Mouse (Mus musculus): ENCODE measurements around the gene Cab39. TPM values are rescaled to one million over a fixed set of nuclear protein-coding genes. Genes with fewer than 3 reads are reported as not detected.
"Not testable (repeated sequence)": the region's sequence is repeated elsewhere in the genome, so short reads cannot be mapped to it uniquely, and the experiment has no call there.

Gene Cab39
- total RNA-seq, 2 experiments from 2014 or later: 134 to 144 TPM

- intact Hi-C loops (cut with DNase I): no loop called here
Observed at GRCm38 (mm10) chr1:85779428-85780180, 13.6 kb upstream of the Cab39 start.

GRCm38 (mm10) chr1:85790565-85790964, 2.7 kb upstream of the Cab39 start:
- intact Hi-C loops (cut with DNase I): no loop called here
- DNase-seq: no peak

More at GRCm38 (mm10) chr1:85779428-85780180, 13.6 kb upstream of the Cab39 start:
- DNase-seq: no peak

DNA sequence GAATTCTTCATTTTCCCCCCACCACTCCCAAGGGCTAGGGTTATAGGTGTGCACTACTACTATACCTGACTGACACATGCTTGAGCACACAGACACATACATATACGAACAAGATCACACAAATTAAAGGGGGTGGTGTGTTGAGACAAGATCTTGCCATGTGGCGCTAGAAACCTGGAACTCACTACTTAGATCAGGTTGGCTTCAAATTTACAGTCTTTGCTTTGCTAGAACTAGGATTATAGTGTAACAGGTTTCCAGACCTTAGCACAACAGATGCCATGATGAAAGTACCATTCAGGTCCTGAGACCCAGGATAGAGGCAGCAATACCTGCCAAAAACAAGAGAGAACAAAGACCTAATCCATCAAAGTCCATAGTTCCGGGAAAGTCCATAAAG, 1.8 kb upstream of the Cab39 start:
- DNase-seq: no peak
- intact Hi-C loops (cut with DNase I): no loop called here

DNA sequence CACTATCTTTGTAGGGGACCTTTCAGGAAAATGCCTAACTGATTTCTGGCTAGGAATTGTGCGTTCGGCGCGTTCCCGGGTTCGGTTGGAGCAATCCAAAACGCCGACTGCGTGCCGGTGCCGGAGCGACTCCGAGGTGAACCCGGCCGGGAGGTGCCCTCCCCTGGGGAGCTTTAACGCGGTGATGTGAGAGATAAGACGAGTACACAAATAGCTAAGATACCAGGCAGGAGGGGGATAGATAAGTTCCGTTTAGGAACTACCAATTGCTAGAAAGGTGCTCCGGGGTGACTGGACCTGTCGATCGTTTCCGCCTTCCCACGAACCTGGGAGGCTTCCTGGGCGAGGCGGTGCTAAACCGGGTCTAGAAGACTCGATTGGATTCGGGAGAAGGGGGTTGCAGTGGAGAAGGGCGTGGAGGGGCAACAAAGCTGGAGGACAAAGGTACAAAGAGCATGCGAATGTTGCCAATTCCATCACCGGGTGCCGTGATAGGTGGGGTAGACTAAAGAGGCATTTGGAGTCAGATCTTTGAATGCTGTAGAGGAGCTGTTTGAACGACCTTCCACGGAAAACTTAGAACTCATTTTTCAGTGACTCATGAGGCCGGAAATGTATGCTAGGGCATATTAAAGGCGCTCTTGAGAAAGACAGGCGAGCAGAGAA, 998 bp downstream of the Cab39 start:
- intact Hi-C loops (cut with DNase I): no loop called here
- DNase-seq: peak; percentile 17

DNA sequence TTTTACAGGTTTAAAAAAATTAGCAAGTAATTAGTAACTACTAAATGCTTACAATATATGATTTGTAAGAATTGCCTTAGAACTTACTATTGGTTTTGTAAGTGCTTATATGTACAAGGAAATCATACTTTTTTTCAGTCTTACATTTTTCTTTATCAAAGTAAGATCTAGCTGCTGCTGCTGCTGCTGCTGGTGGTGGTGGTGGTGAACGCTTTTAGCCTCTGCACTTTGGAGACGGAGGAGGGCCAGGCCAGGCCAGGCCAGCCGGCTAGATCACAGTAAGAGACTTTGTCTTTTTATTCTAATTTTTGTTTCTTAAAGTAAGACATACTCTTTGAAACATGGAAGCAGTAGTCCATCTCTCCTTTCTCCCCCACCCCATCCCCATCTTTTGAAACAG, 2.0 kb downstream of the Cab39 start:
- intact Hi-C loops (cut with DNase I): no loop called here
- DNase-seq: no peak

GRCm38 (mm10) chr1:85799776-85800175, 6.5 kb downstream of the Cab39 start:
- intact Hi-C loops (cut with DNase I): no loop called here
- no peak for DNase-seq

DNA sequence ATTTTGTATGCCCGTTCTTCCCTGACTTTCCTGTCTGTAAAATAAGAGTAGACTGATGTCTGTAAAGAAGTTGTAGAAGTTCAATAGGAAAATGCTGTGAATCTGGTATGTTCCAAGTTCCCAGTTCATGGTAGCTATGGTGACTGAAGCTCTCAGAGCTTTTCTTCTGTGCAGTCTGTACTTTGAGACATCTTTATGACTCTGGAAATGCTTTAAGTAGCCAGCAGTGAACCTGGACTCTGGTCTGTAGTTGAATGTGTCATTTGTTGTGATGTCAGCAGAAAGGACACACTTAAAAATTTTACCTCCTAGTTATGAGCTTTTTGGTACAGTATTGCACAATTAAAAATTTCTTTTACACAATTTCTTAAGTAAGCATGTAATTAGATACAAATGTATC, 9.3 kb downstream of the Cab39 start:
- intact Hi-C loops (cut with DNase I): no loop called here

GRCm38 (mm10) chr1:85804551-85804950, 11.3 kb downstream of the Cab39 start:
- intact Hi-C loops (cut with DNase I): no loop called here
- no peak for DNase-seq

More for the DNA sequence above, 9.3 kb downstream of the Cab39 start:
- DNase-seq: no peak

GRCm38 (mm10) chr1:85809256-85809655, 16.0 kb downstream of the Cab39 start:
- no peak for DNase-seq
- intact Hi-C loops (cut with DNase I): no loop called here

DNA sequence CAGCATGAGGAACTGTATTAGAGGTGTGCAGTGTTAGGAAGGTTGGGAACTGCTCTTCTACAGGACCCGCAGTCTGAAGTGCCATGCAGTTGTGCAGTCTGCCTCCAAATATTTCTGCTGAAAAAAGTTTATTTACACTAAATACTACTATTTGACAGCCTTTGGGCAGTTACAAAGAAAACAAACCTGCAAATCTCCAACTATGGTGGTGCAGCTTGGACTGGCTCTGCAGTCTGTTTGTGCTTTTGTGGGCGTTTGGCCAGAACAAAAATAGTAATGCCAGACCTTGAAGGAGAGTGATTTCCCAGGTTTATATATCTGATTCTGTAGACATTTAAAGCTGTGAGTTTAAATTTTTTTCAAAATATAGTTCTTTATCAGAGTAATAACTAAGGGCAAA, 17.1 kb downstream of the Cab39 start:
- no peak for DNase-seq
- intact Hi-C loops (cut with DNase I): no loop called here

GRCm38 (mm10) chr1:85810787-85811186, 17.5 kb downstream of the Cab39 start:
- no peak for DNase-seq
- intact Hi-C loops (cut with DNase I): no loop called here

GRCm38 (mm10) chr1:85814213-85814612, 21.0 kb downstream of the Cab39 start:
- DNase-seq: not testable (repeated sequence)

DNA sequence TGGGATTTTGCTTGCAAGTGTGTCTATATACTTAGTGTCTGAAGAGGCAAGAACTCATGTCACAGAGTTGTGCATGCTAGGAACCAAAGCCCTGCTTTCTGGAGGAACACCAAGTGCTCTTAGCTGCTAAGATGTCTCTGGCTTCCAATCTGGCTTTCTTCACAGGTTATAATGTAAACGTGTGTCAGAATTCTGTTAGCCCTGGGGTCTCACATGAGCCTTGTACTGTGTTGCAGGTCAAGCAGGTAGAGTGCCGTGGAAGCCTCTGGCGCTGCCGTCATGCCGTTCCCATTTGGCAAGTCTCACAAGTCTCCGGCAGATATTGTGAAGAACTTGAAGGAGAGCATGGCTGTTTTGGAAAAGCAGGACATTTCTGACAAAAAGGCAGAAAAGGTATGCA, 24.9 kb downstream of the Cab39 start:
- DNase-seq: no peak
- intact Hi-C loops (cut with DNase I): no loop called here

More at GRCm38 (mm10) chr1:85814213-85814612, 21.0 kb downstream of the Cab39 start:
- intact Hi-C loops (cut with DNase I): not testable (repeated sequence)

- DNase-seq: no peak
- intact Hi-C loops (cut with DNase I): no loop called here
Observed at GRCm38 (mm10) chr1:85819695-85820094, 26.5 kb downstream of the Cab39 start.

DNA sequence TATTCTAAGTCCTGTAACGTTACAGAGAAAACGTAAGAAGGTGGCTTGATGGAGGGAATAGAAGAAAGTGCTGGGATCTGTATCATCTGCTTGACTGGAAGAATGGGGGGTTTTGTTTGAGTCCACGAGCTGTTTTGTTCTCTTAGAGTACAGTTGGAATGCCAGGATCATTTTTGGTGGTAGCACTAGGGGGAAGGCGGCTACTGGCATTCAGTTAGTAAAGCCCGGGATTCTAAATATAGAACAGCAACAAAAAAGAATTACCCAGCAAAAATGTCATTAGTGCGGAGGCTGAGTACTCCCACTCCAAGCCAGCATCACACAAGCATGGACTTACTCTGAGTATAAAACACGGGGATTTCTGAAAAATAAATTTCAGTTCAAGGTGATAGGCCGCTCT, 29.0 kb downstream of the Cab39 start:
- DNase-seq: no peak
- intact Hi-C loops (cut with DNase I): no loop called here

DNA sequence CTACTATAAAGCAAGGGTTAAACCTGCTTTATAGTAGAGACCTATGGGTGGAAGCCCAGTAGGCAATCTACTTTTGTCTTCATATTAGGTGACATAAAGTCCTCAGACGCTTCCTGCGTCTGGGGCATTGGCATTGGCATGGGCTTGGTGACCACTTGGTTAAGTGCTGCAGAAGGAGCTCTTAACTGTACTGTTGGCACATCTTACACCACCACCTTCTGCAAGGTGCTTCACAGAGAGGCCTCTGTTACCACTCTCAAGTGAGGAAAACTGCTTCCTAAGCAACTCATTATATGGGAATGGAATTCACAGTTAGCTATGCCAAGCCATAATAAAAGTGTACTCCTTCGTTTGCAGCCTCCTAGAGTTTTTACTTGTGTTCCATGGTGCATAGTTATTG, 31.7 kb downstream of the Cab39 start:
- intact Hi-C loops (cut with DNase I): no loop called here
- no peak for DNase-seq

DNA sequence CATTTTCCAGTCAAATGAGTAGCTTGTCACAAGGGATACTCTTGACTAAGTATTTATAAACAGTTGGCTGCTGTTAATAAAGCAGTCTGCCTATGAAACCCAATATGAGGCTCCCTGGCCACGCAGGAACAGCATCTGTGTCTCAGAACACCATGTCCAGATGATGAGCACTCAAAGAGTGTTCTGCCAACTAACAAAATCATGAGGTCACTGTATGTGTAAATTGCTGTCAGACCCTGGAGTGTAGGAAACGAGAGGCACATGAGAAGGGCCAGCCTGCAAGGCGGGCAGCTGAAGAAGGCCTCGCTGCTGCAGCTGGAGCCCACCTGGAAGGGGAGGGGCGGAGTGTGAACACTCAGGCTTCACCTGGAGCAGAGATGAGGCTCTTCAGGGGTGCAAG, 33.9 kb downstream of the Cab39 start:
- no peak for DNase-seq
- intact Hi-C loops (cut with DNase I): no loop called here

DNA sequence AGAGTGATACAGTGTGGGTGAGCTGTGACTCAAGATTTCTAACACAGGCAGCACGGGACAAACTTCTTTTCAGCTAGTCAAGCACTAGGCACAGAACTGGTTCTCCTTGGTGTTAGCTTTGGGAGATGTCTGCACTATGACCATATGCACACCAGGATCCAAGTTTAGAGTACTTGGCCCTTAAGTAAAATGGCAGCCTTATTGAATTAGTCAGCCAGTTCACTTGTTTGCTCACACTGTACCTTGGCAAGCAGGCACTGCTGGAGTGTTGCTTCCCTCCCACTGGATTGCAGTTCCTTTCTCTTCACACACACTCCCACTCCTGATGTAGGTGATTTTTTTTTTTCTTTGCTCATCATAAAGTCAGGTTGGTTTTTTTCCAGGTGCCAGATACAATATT, 35.8 kb downstream of the Cab39 start:
- DNase-seq: no peak
- intact Hi-C loops (cut with DNase I): no loop called here

DNA sequence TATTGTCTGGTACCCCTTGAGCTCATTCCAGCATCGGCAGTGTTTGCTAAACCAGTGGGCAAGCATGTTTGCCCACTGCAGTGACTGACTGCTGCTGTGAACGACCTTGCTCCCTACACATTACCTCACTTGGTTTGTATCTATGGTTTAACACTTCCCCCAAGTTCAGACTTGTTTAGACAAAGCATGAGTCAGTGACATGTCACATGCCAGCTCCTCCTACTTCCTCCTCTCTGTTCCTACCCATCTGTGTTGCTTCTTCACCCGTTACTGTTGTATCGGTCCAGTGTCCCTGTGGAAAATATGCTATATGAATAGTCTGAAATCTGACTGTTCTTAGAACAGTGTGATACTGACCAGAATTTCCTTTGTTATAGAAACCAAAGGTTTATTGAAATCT, 44.8 kb downstream of the Cab39 start:
- DNase-seq: no peak
- intact Hi-C loops (cut with DNase I): no loop called here

DNA sequence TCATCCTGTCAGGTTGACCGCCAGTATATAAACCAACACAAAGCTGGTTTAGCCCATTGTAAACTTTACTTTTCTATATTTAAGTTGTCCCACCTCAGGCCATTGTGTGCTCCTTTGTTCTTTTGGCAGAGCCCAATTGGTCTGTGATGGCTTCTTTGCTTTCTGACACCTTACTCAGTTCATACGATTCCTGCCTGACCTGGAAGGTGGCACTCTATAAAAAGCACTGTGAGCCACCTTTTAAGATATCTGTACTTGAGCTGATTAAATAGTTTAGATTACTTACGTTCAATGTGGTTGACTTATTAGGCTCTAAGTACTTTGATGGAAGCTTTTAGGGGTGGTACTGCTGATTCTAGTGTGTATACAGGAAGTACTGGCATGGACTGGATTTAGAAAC, 46.1 kb downstream of the Cab39 start:
- no peak for DNase-seq
- intact Hi-C loops (cut with DNase I): no loop called here

DNA sequence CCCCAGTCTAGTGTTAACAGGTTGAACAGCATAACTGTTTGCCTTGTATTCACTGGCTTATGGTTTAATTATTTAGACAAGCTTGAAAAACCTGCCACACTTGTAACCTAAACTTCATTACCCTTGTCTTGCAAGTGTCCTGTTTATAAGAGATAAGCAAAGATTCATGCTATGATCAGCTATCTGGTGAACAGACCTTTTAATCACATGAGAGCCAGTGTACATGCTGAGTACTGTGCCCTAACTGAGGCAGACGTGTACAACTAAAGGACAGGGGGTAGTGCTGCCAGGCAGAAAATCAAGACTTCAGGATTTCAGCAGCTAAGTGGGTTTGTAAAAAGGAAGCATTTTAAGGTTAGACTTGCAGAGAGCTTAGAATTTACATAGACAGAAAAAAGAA, 46.5 kb downstream of the Cab39 start:
- no peak for DNase-seq
- intact Hi-C loops (cut with DNase I): no loop called here

- intact Hi-C loops (cut with DNase I): no loop called here
- DNase-seq: no peak
Observed at GRCm38 (mm10) chr1:85840421-85840820, 47.2 kb downstream of the Cab39 start.
